Mouse (Mus musculus): ENCODE measurements around the gene Col3a1. TPM values are rescaled to one million over a fixed set of nuclear protein-coding genes. Genes with fewer than 3 reads are reported as not detected.

The Col3a1 gene
- total RNA-seq (2014; rRNA removed) = 112 and 117 TPM in 2 replicates
- polyA plus RNA-seq (2015; fragmentation: Nextera tagmentation; extraction: Ambion mirVana) = 114 and 120 TPM in 2 replicates

- WGBS = 86% methylated on average over 4 of the region's 4 CpGs
Observed at GRCm38 (mm10) chr1:45311388-45311787, at the start of gene Col3a1. Gene Col3a1 (plus strand): TSS chr1:45311538.

GRCm38 (mm10) chr1:45269421-45269820, 41.9 kb upstream of the Col3a1 start:
- ATAC-seq = no peak
- H3K9me3 ChIP-seq (ENCODE audit: low read length) = no peaks in the 10 kb centered on the region
- H3K27me3 ChIP-seq (ENCODE audit: insufficient read depth, low read length) = no peaks in the 10 kb centered on the region
- TF ChIP-seq CTCF (IDR thresholded peaks at IDR 0.05; ENCODE audit: low read depth) = no peak
- no peak for DNase-seq (ENCODE audit: low spot score)
- H3K4me1 ChIP-seq (ENCODE audit: insufficient read depth, low read length) = no peaks in the 10 kb centered on the region
- no peak overlapping the region for H3K9ac ChIP-seq (replicated peaks; ENCODE audit: low read length)
- no peak overlapping the region for H3K27ac ChIP-seq
- H3K4me2 ChIP-seq (ENCODE audit: low read depth, low read length) = no peak overlapping the region
- no peaks in the 10 kb centered on the region for H3K36me3 ChIP-seq (ENCODE audit: insufficient read depth, low read length)
- no peak overlapping the region for H3K4me3 ChIP-seq (ENCODE audit: low read length)

More at GRCm38 (mm10) chr1:45311388-45311787, at the start of gene Col3a1:
- Histone ChIP-seq H3K27me3 (ENCODE audit: insufficient read depth, low read length) (no peaks in the 10 kb centered on the region), H3K36me3 (ENCODE audit: insufficient read depth, low read length) (no peaks in the 10 kb centered on the region), H3K4me1 (ENCODE audit: insufficient read depth, low read length) (no peaks in the 10 kb centered on the region), H3K4me3 (ENCODE audit: low read length) (no peak within 1 kb of the TSS), H3K9ac (replicated peaks; ENCODE audit: low read length) (no peak within 1 kb of the TSS), H3K9me3 (ENCODE audit: low read length) (no peaks in the 10 kb centered on the region), H3K27ac (no peak within 1 kb of the TSS), H3K4me2 (ENCODE audit: low read depth, low read length) (no peak within 1 kb of the TSS)
- no peak for TF ChIP-seq CTCF (IDR thresholded peaks at IDR 0.05; ENCODE audit: low read depth)
- no peak for DNase-seq (ENCODE audit: low spot score)
- no peak for ATAC-seq

- H3K4me3 ChIP-seq (ENCODE audit: low read length) = no peak overlapping the region
- WGBS = 36% methylated on average over 2 of the region's 2 CpGs
- H3K27ac ChIP-seq = no peak overlapping the region
- no peak for ATAC-seq
- TF ChIP-seq CTCF (IDR thresholded peaks at IDR 0.05; ENCODE audit: low read depth) = no peak
- H3K9me3 ChIP-seq (ENCODE audit: low read length) = no peaks in the 10 kb centered on the region
- H3K9ac ChIP-seq (replicated peaks; ENCODE audit: low read length) = no peak overlapping the region
- peak; percentile 1 for DNase-seq (ENCODE audit: low spot score)
- no peaks in the 10 kb centered on the region for H3K27me3 ChIP-seq (ENCODE audit: insufficient read depth, low read length)
- H3K4me1 ChIP-seq (ENCODE audit: insufficient read depth, low read length) = no peaks in the 10 kb centered on the region
- H3K4me2 ChIP-seq (ENCODE audit: low read depth, low read length) = no peak overlapping the region
- H3K36me3 ChIP-seq (ENCODE audit: insufficient read depth, low read length) = no peaks in the 10 kb centered on the region
Observed at GRCm38 (mm10) chr1:45276006-45276539, 35.3 kb upstream of the Col3a1 start.

GRCm38 (mm10) chr1:45287954-45288353, 23.4 kb upstream of the Col3a1 start:
- ATAC-seq (no peak), DNase-seq (ENCODE audit: low spot score) (no peak)
- Histone ChIP-seq H3K27me3 (ENCODE audit: insufficient read depth, low read length) (no peaks in the 10 kb centered on the region), H3K9ac (replicated peaks; ENCODE audit: low read length) (no peak overlapping the region), H3K36me3 (ENCODE audit: insufficient read depth, low read length) (no peaks in the 10 kb centered on the region), H3K4me1 (ENCODE audit: insufficient read depth, low read length) (no peaks in the 10 kb centered on the region), H3K27ac (no peak overlapping the region), H3K9me3 (ENCODE audit: low read length) (no peaks in the 10 kb centered on the region), H3K4me3 (ENCODE audit: low read length) (no peak overlapping the region), H3K4me2 (ENCODE audit: low read depth, low read length) (no peak overlapping the region)
- TF ChIP-seq CTCF (IDR thresholded peaks at IDR 0.05; ENCODE audit: low read depth) = no peak
- WGBS = 72% methylated on average over 1 of the region's 1 CpGs

- DNase-seq (ENCODE audit: low spot score) (no peak), ATAC-seq (no peak)
- 68% methylated on average over 4 of the region's 4 CpGs for WGBS
- H3K9me3 ChIP-seq (ENCODE audit: low read length) = no peaks in the 10 kb centered on the region
- H3K4me2 ChIP-seq (ENCODE audit: low read depth, low read length) = no peak overlapping the region
- no peak for TF ChIP-seq CTCF (IDR thresholded peaks at IDR 0.05; ENCODE audit: low read depth)
- H3K4me1 ChIP-seq (ENCODE audit: insufficient read depth, low read length) = no peaks in the 10 kb centered on the region
- no peak overlapping the region for H3K9ac ChIP-seq (replicated peaks; ENCODE audit: low read length)
- no peaks in the 10 kb centered on the region for H3K36me3 ChIP-seq (ENCODE audit: insufficient read depth, low read length)
- no peak overlapping the region for H3K27ac ChIP-seq
- no peaks in the 10 kb centered on the region for H3K27me3 ChIP-seq (ENCODE audit: insufficient read depth, low read length)
- no peak overlapping the region for H3K4me3 ChIP-seq (ENCODE audit: low read length)
Observed at GRCm38 (mm10) chr1:45290037-45290436, 21.3 kb upstream of the Col3a1 start.

GRCm38 (mm10) chr1:45299394-45300119, 11.8 kb upstream of the Col3a1 start:
- Histone ChIP-seq H3K9ac (replicated peaks; ENCODE audit: low read length) (no peak overlapping the region), H3K27me3 (ENCODE audit: insufficient read depth, low read length) (no peaks in the 10 kb centered on the region), H3K4me1 (ENCODE audit: insufficient read depth, low read length) (no peaks in the 10 kb centered on the region), H3K4me3 (ENCODE audit: low read length) (no peak overlapping the region), H3K27ac (no peak overlapping the region), H3K36me3 (ENCODE audit: insufficient read depth, low read length) (no peaks in the 10 kb centered on the region), H3K4me2 (ENCODE audit: low read depth, low read length) (no peak overlapping the region), H3K9me3 (ENCODE audit: low read length) (no peaks in the 10 kb centered on the region)
- DNase-seq (ENCODE audit: low spot score) (no peak), ATAC-seq (no peak)
- 71% methylated on average over 3 of the region's 3 CpGs for WGBS
- TF ChIP-seq CTCF (IDR thresholded peaks at IDR 0.05; ENCODE audit: low read depth) = no peak

- Histone ChIP-seq H3K4me3 (ENCODE audit: low read length) (no peak overlapping the region), H3K27me3 (ENCODE audit: insufficient read depth, low read length) (no peaks in the 10 kb centered on the region), H3K27ac (no peak overlapping the region), H3K4me1 (ENCODE audit: insufficient read depth, low read length) (no peaks in the 10 kb centered on the region), H3K36me3 (ENCODE audit: insufficient read depth, low read length) (no peaks in the 10 kb centered on the region), H3K9me3 (ENCODE audit: low read length) (no peaks in the 10 kb centered on the region), H3K4me2 (ENCODE audit: low read depth, low read length) (no peak overlapping the region), H3K9ac (replicated peaks; ENCODE audit: low read length) (no peak overlapping the region)
- WGBS = 63% methylated on average over 1 of the region's 1 CpGs
- no peak for TF ChIP-seq CTCF (IDR thresholded peaks at IDR 0.05; ENCODE audit: low read depth)
- ATAC-seq (no peak), DNase-seq (ENCODE audit: low spot score) (no peak)
Observed at GRCm38 (mm10) chr1:45304273-45304672, 7.1 kb upstream of the Col3a1 start.
